Mouse (Mus musculus): ENCODE measurements at regions not wholly inside any gene's neighbourhood (a gene's known extent, or its start where the extent isn't known, plus 50 kb on each side); places are given as distances from the start of the nearest gene placed in this dataset.

DNA sequence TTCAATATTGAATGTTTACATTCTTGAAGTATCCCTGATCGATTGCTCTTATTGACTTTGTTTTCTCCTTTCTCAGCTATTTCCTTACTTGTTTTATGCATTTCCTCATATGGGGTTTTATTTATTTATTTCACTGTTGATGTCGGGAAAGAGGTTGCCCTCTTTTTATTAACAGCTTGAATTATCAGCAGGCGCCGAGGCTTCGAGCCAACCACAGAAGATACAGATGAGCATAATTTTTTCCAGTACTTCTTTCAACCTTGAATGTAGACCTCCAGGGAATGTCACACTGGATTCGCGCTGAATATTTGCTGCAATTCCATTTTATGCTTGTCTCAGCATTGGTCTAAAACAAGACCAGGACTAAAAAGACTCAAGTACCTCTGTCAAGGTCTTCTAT is 183.4 kb upstream of the Cntn6 start:
- DNase-seq (ENCODE audit: low spot score) = no peak

DNA sequence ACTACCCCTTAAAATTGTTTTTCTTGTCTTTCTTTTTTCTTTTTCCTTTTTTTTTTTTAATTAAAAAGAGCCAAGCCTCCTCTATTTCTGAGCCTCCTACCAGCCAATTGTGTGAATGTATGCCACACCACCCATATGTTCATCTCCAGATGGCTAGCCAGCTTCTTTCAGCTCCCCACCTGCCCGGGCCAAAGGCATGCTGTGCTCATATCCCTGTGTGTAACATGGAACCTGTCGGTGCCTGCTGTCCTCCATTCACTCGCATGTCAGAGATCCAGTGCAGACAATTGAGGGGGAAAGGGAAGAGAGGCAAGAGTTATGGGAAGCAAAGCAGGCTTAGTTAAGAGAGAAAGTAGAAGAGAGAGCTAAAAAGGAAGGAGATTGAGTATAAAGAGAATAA is 179.6 kb upstream of the Cntn6 start:
- DNase-seq (ENCODE audit: low spot score) = peak; percentile 8

DNA sequence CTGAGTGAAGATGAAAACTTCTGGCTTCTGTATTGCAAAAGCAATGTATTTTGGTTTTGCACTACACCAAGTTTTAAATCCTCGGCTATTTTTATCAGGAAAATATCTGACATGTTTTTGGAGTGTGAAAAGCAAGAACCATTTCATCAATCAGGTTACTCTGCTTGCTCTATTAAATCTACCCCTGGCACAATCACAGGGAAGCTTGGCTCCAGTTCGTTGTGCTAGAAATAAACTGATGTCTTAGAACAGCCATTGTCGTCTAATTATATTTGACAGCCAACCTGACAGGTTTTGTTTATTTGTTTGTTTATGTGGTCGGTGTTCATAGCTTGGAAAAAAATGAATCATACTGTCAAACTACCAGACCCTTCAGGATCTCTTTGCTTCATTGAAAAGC is 174.1 kb upstream of the Cntn6 start:
- DNase-seq (ENCODE audit: low spot score) = no peak

DNA sequence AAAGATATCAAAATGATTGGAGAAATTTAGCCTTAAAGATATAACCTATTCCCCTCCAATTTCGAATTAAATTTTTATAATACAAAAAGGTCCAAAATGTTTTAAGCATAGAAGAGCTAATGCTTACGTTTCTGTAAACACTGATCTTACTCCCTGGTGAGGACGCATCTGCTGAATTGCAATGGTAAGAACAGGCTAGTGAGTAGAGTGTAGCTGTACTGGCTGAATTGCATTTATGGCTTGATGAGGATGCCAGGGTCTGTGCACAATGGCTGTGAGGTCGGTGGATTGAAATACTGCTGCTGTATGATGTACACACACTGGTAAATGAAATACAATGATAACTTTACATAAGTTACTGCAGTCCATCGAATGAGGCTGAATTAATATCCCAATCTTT is 170.4 kb upstream of the Cntn6 start:
- DNase-seq (ENCODE audit: low spot score) = no peak

DNA sequence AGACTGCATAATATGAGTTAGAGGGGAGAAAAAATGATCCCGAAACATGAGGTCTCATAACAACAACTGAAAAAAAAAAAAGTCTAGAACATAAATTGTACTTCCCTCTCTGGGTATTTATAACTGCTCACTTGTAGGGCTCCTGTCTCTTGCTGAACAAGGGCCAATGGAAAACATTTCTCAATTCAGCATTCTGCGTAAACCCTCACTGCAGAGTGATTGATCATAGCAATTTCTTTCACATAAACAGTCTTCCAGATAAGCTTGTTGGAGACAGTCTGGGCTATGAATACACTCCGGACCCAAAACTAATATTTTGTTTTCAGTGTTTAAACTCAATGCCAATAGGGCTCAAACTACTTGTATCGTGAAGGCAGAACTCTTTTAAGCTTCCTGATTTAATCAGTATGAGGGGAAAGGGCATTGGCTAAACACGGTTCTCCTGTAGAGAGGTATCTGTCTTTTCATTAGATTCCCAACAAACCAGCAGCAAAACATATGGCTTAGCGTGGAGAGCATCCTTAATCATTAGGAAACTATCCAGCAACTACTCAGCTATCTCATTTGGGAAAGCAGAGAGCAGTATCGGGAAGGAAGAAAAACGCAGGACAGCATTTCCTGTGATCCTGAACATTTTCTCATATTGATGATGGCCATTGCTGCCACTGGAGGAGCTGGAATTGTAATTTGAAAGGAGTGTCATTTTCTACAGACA is 153.3 kb upstream of the Cntn6 start:
- DNase-seq (ENCODE audit: low spot score) = no peak

DNA sequence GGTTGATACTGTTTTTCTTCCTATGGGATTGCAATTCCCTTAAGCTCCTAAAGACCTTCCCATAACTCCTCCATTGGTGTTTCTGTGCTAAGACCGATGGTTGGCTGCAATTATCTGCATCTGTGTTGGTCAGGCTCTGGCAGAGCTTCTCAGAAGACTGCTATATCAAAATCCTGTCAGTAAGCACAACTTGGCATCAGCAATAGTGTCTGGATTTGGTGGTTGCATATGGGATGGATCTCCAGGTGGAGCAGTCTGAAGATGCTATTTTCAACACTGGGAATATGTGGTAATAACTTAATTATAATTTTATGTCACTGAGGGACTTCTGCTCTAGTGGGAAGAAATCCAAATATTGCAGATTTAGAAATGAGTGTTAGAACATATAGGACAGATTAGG is 148.6 kb upstream of the Cntn6 start:
- no peak for DNase-seq (ENCODE audit: low spot score)

Data from left cerebral cortex, adult 11 months (tissue).